Mouse (Mus musculus) gastrocnemius, postnatal 36 days (tissue): ENCODE data around the gene Helz. TPM values are rescaled to one million over a fixed set of nuclear protein-coding genes. Genes with fewer than 3 reads are reported as not detected.
"Not testable (repeated sequence)": the region's sequence is repeated elsewhere in the genome, so short reads cannot be mapped to it uniquely, and the experiment has no call there.

Experiments used
- DNase-seq, 2 experiments: peaks; one replicate each; pipeline ENCODE4 v3.0.0; 2022
- intact Hi-C: fragments of 180-260 bp; cut with DNase I; formaldehyde crosslinking; loops from one replicate; pipeline ENCODE4 v1.15.1; 2025
- total RNA-seq, 2 experiments: library from RNA; stranded (reverse); gene quantifications; 2 replicates each; pipeline ENCODE4 v1.2.3; 2021

Helz gene
- total RNA-seq, 2 experiments from 2014 or later, result 13.9 to 14.2 TPM

DNA sequence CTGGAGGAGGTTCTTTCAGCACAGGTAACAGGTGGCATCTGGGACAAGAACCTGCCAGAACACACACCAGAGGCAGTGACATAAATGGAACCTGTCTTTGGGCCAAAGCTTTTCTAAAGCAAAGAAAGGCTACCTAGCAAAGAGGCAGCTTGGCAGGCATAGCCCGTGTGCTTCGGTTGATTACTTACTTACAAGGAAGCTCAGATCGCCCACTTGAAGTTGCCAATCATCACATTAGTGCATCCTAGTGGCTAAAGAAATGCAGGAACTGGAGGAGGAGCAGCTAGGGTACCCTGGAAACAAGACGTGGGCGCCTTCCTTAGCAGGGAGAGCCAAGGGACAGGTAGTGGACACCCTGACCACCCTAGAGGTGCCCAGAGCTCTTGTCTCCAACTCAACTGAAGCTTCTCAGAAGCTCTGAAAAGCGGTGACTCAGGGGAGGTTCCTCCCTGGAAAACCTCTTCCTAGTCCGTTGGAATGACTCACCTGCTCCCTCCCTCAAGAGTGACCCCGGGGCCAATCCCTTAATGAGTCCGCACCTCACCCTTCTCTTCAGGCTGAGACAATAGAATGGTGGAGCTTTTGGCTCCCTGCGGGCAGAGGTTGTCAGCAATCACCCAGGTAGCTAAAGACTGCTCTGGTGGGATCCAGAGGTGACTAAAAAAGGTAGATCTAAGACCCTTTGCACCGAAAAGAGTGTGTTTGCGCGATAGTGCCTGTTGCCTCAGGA is 1.8 kb upstream of the Helz start:
- intact Hi-C loops, result loop anchor here (5.0 kb wide), 1 partner anchor 34 kb away; no protein-coding TSS in a partner anchor

DNA sequence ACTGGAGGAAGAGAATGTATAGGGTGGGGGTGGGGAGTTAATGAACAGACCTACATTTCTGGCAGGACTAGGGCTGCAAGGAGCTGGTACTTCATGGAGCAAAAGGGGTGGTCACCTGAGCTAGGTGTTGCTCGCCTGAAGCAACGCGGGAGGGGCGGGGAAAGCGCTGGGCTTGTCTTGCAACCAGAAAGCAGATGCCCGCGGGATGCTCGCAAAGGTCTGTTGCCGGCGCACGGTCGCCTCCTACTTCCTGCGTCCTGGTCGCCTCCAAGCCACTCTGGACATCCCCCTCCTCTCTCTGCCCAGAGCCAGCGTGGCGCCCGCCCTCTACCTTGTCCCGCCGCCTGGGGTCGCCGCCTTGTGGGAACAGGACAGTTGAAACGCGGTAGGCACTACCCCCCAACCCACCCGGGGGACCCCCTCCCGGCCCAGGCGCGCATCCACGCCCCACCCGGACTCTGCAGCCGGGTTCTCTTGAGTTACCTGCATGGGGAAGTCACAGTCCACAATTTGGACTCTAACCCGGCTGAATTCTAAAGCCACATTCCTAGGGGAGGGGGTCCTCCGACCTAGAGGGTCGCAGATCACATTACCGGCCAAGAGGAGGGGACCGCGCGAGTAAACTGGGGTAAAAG is 946 bp upstream of the Helz start:
- no peak for DNase-seq
- intact Hi-C loops, result loop anchor here (5.0 kb wide), 1 partner anchor 34 kb away; no protein-coding TSS in a partner anchor

More for the DNA sequence above, 1.8 kb upstream of the Helz start:
- no peak for DNase-seq

DNA sequence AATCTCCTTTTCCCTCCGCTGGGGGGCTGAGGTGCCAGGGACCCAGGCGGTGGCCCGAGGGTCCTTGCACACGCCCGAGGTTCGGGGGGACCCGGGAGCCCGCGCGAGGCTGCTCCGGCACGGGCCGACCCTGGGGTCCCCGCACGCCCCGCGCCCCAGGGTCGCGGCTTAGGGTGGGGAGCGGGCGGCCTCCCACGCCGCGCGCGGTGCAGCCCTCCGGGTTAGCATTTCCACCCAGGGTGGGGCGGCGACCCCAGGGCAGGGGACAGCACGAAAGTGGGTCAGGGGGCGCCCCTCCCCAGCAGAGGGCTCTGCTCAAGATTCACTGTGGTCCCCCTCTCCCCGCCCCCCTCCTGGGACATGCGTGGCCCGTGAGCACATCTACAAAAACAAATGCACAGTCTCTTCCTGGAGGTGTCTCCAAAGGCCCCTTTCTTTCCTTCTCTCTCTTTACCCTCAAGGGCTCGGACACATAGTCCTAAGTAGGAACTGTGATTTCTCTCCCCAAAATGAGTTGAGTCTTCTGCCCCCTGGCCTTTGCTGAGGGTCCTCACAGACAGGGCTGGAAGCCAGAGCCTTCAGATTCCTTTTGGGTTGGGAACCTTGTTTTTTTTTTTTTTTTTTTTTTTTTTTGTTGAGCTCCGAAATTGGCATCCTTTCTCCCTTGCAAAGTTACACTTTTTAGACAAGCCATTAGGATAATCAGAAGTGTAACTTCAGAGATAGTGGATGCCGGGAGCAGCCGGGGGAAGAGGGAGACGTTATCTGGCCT is 660 bp downstream of the Helz start:
- intact Hi-C loops, result loop anchor here (5.0 kb wide), 1 partner anchor 36 kb away; no protein-coding TSS in a partner anchor

DNA sequence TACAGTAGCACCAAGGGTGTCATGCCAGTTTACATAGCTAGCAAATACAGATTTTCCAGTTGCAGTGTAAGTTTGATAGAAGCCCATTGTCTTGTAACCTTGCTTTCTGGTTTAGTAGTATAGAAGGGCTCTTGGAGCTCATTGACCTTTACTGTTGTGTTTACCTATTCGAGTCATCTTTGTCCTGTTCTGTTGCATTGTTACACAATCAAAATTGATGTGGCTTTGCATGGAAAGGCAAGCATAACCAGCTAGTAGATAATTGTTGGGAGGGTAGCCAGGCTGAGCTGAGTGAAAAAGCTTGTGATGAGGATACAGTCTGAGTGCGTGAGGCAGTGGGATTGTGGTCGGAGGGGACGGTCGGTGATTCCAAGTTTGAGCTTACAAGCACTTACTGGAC is 12.1 kb downstream of the Helz start:
- intact Hi-C loops, result no loop called here
- no peak for DNase-seq

More for the DNA sequence above, 660 bp downstream of the Helz start:
- no peak for DNase-seq

DNA sequence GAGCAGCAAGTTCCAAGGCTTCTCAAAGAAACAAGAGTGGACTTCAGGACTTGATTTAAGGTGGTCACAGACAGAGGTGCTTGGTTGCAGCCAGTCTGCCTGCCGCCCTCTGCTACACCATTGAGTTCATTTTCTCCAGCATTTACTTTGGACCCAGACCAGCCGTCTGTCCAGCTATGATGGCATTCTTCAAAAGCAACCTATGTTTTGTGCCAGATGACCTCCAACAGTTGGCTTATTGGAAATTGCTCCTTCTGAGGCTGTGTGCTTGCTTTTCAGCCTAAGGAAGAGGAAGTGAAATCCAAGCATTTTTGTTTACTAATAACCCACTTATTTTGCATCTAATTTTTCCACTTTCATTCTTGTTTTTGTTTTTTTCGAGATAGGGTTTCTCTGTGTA is 19.7 kb downstream of the Helz start:
- no peak for DNase-seq
- intact Hi-C loops, result no loop called here

DNA sequence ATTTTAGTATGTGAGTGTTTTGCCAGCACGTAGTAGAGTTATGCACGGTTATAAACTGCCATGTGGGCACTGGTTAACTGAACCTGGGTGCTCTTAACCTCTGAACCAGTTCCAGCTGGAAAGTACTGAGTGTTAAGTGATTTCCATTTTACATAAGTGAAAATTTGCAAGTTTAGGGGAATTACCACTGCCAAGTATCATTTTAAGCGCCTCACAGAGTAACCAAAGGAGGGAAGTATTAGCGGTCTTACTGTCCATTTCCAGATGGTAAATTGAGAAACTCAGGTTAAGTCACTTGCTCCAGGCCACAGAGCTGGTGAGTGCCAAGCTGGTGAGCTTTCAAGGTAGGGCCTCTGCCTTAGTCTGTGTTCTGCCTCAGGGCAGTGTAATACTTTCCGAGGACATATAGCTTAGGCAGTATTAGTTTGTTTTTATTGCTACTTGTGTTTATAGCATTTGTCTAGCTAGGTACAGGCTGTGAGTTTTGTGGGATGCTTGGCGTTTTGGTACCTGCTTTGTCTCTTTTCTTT is 20.8 kb downstream of the Helz start:
- DNase-seq, result no peak
- intact Hi-C loops, result no loop called here

DNA sequence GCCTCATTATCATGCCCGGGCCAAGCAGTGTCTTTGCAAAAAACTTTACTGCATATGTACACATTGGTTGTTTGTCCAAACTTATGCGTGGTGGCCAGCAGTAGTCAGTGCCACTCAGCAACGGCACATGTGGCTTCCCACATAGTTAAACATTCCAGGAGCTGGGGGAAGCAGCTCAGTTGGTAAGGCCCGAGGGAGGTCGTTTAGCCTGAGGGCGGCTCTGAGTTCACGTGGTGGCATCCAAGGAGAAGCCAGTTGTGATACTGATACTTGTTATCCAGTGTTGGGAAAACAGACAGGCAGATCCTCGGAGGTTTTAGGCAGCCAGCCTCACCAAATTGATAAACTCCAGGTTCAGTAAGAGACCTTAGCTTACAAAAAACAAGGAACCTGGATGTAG is 23.2 kb downstream of the Helz start:
- intact Hi-C loops, DNase-seq: not testable (repeated sequence)

DNA sequence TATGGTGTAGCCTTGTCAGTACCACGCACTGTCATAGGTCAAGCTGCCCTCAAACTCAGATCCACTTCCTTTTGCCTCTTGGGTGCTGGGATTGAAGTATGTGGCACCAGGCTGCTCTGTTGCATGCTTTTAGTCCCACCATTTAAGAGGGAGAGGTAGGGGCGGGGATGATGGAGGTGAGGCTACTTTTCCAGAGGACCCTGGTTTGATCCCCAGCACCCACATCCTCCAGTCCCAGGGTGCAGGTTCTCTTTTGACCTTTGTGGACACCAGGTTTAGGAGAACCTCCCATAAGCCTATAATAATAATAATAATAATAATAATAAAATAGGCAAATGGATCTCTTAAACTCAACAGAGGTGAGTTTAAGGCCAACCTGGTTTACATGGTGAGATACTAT is 23.6 kb downstream of the Helz start:
- intact Hi-C loops, result no loop called here
- no peak for DNase-seq

DNA sequence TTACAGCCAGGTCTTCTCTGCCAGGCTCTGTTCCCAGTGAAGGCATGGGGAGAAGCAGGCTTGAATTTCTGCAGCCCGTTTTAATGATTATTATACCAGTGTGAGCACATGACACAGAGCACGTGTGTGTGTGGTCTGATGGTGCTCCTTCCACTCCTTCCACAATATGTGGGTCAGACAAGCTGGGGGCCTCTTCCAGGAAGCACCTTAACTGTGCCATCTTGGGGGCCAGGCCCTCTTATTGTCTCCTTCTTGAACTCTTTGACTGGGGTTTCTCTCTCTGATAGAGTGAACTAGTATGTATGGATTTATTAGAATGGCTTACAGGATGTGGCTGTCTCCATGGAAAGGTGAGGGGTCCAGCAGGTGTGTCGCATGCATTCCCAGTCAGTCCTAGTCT is 24.8 kb downstream of the Helz start:
- intact Hi-C loops, result no loop called here
- DNase-seq, result no peak

DNA sequence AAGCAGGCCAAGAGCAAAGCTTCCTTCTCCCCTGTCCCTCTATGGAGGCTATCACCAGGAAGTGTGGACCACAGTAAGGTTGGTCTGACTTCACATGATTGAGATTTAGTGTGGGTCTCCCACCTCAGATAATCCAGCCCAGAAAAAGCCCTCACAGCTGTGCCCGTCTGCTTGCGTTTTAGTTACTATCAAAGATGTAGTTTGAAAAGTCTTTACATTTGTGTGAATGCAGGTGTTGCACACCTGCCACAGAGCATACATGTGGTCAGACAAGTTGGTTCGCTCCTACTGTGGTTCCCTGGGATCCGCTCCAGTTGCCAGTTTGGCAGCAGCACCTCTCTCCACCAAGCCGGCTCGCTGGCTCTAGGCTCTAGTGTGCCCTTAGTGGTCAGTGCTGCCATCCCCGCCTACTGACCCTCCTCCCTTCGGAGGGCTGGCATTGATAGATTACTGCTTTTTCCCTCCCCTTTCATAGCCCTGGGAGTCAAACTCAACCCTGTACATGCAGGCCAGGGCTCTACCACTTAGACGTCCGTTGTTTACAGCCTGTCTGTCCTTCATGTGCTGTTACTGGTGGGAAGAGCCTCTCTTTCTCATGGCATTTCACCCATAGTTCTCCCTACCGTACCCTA is 25.4 kb downstream of the Helz start:
- intact Hi-C loops, result no loop called here
- DNase-seq, result no peak

DNA sequence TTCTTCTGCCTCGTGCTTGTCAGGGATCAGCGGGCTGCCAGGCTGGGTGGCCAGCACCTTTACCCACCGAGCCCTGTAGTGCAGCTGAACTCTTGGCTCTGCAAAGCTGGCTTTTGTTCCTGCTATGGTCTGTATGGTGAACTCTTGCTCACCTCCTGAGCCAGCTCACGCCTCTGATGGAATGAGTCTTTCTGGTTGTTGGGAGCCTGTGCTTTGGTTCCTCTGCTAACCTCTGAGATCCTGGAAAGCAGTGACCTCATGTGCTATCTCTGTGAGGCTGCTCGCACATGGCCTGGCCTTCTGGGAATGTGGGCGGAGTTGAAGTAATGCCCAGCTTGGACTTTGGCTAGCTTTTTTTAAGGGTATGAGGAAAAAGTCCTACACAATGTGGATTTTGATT is 26.1 kb downstream of the Helz start:
- peak; percentile 30 to 49 for DNase-seq
- intact Hi-C loops, result no loop called here

DNA sequence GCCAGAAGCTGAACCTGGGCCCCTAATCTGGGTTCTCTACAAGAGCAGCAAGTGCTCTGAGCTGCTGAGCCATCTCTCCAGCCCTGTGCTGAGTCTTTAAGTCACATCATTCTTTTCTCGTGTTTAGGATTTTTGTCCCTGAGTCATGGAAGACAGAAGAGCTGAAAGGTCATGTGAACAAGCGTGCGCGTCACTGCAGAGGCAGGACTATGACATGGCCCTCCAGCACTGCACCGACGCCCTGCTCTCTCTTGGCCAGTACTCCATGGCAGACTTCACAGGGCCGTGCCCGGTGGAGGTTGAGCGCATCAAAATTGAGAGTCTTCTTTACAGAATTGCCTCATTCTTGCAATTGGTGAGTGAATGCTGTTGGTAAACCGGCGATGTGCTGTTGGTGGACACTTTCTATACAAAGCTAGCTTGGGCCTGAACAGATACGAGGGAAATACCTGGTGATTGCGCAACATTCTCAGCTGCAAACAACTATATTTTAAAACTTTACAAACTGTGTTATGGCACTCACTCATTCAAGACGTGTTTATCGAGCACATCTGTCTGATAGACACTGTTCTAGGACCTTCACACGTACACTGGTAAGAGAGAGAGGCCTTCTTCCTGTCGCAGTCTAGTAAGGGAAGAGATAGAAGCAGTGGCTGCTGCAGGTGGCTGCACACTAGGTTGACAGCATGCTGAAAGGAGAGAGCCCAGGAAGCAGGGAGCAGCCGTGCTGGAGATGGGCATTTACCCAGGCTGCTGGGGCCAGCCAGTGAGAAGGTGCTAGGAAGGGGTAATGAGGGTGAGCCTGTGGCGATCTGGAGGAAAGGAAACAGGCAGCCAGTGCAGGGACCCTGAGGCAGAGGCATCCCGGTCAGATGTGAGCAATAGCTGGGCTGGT is 27.3 kb downstream of the Helz start:
- no peak for DNase-seq
- intact Hi-C loops, result no loop called here

DNA sequence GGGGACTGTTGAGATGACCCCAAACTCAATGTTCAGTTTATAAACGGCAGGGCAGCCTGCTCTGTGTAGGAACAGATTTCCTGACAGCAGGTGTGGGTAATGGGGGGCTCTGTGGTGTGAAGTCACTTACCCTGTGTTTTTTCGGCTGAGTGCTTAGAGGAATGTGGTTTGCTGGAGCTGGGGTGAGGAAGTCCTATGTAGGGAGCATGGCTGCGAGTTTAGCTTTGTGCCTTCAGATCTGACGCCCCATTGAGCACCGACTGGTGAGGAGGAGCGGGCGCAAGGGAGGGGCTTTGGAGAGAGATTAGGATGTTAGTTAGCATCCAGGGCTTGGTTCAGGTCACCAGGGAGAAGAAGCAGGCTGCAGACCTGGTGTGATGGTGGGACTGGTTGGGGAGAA is 28.5 kb downstream of the Helz start:
- intact Hi-C loops, result no loop called here

DNA sequence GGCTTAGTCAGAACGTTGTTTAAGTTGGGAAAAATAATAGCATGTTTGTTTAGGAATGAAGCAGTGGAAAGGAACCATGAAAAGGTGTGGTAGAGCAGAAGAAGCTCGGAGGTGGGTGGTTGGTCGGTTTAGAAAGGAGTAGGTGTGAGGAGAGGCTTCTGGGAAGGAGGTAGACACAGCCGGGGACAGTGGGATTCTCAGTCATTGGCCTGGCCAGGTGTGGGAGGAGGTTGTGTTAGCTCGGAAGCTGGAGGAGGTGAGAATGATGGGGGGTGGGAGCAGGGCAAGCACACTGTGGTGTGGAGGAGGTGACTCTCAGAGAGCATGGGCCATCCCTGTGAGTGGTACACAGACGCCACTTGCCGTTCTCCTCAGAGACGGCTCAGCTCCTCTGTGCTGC is 29.7 kb downstream of the Helz start:
- no peak for DNase-seq

More for the DNA sequence above, 28.5 kb downstream of the Helz start:
- no peak for DNase-seq

DNA sequence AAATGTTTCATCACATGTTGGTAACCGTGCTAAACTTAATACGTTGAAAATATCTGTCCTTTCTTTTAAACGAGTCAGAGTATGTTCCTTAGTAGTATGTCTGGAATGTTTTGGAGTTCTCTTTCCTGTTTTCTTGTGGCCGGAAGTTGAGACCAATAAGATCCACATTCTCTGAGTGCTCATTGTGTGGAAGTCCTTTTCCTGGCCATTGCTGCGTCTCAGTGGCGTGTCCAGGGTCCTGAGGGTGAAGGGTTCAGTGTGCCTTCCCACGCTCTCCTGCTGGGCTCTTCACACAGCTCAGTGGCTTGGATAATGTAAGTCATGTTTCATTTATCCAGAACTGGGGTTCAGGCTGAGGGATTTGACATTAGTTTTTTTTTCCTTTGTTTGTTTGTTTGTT is 30.5 kb downstream of the Helz start:
- DNase-seq, result no peak
- intact Hi-C loops, result no loop called here

More for the DNA sequence above, 29.7 kb downstream of the Helz start:
- intact Hi-C loops, result no loop called here

DNA sequence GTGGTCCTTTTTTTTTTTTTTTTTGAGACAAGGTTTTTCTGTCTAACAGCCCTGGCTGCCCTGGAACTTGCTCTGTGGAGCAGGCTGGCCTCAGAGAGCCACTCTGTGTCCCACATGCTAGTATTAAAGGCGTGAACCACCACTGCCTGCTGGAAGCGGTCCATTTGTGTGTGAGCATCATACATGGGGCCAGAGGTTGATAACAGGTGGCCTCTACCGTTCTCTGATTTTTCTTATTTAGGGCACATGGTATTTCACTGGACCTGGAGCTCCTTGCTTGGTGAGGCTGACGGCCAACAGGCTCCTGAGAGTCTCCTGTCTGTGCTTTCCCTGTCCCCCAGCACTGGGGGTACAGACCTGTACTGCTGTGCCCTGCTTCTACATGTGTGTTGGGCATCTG is 33.1 kb downstream of the Helz start:
- intact Hi-C loops, result no loop called here
- no peak for DNase-seq

DNA sequence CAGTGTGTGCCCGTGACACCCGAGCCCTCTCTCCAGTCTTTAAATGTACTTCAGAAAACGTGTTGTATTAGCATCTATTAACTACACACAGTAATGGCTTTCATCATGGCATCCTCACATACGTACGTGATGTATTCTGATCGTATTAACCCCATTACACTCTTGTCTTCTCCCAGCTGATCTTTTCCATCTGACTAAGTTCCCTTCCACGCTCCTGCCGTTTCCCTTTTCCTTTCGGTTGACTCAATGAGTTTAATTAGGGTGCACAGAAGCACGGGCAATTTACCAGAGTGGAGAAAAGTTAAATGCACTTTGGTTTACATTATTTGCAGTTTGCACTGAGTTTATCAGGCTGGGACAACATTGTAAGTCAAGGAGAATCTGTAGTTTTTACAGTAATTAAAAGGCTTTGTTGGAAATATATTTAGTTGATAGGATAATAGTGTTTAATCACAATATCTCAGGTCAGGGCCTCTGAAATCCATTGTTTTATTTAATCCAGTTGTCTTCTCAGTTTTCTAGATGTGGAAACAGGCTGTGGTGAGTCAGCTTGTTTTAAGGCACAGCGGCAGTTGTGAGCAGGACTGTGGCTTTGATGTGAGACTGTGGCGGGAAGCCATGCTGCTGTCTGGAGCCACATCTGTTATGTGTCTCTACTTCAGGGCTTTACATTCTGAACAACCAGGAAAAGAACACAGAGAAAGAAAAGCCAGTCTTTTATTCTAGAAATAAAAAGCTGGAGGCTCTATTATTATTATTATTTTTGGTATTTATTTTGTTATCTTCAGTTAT is 37.1 kb downstream of the Helz start:
- intact Hi-C loops, result no loop called here
- no peak for DNase-seq

DNA sequence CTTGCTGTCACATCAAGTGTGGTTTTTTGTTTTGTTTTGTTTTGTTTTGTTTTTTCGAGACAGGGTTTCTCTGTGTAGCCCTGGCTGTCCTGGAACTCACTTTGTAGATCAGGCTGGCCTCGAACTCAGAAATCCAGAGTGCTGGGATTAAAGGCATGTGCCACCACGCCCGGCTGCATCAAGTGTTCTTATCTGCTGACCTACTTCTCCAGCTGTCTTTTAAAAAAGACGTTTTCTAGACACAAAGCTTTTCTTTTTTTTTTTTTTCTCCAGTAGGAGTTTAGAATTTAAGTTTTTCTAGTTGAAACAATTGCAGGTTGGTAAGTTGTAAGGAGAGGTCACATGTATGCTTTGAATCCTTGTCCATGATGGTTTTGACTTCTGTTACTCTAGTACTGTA is 38.4 kb downstream of the Helz start:
- intact Hi-C loops, result not testable (repeated sequence)

DNA sequence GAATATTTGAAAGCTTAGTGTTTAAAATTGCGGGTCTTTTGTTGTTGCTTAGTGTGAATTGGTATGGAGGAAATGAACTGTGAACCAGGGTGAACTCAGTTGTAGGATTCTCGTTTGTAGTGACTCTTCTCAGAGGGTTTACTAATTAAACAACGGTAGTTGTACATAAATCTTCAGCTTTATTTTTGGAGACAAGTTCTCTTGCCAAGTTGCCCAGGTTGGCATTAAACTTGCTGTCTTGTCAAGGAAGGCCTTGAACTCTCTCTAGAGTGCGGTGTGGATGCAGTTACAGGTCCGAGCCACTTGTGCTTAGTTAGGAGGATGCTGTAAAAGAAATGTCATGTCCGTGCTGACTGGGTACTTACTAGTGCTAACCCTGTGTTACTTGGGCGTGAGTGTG is 39.4 kb downstream of the Helz start:
- DNase-seq, result no peak
- intact Hi-C loops, result no loop called here

More for the DNA sequence above, 38.4 kb downstream of the Helz start:
- not testable (repeated sequence) for DNase-seq
